Mouse (Mus musculus) liver, embryonic 15.5 days (tissue): ENCODE results near the gene Crb1. TPM values are rescaled to one million over a fixed set of nuclear protein-coding genes. Genes with fewer than 3 reads are reported as not detected.

Source experiments
- ATAC-seq: fragments of 200-750 bp; cut with Nextera tagmentation; 2 replicates; pipeline ENCODE4 v1.8.0; 2017; ENCODE audit warnings: moderate number of reproducible peaks, mild to moderate bottlenecking, moderate library complexity; ENCODE audit not compliant: insufficient read depth
- H3K27ac ChIP-seq: fragments of 300-500 bp; sonication (generic); replicated peaks from 2 replicates; pipeline ENCODE4 v1.5.1; 2015; ENCODE audit warnings: mild to moderate bottlenecking, inconsistent platforms
- H3K27me3 ChIP-seq: fragments of 300-500 bp; sonication (generic); 2 replicates; pipeline ENCODE4 v1.6.1; 2015; ENCODE audit warnings: mild to moderate bottlenecking, inconsistent platforms
- H3K36me3 ChIP-seq: fragments of 300-500 bp; sonication (generic); replicated peaks from 2 replicates; pipeline ENCODE4 v1.6.1; 2015; ENCODE audit warnings: moderate library complexity, mild to moderate bottlenecking, inconsistent platforms
- H3K4me1 ChIP-seq: fragments of 300-500 bp; sonication (generic); replicated peaks from 2 replicates; pipeline ENCODE4 v1.6.1; 2015; ENCODE audit warnings: inconsistent platforms
- H3K4me2 ChIP-seq: fragments of 300-500 bp; sonication (generic); 2 replicates; pipeline ENCODE4 v1.6.1; 2015; ENCODE audit warnings: moderate library complexity, mild to moderate bottlenecking, inconsistent platforms
- H3K4me3 ChIP-seq: fragments of 300-500 bp; sonication (generic); replicated peaks from 2 replicates; pipeline ENCODE4 v1.5.1; 2015; ENCODE audit warnings: mild to moderate bottlenecking, inconsistent platforms
- H3K9ac ChIP-seq: fragments of 300-500 bp; sonication (generic); 2 replicates; pipeline ENCODE4 v1.6.1; 2015; ENCODE audit warnings: moderate library complexity, mild to moderate bottlenecking, inconsistent platforms
- H3K9me3 ChIP-seq: fragments of 300-500 bp; sonication (generic); replicated peaks from 2 replicates; pipeline ENCODE4 v1.6.1; 2016; ENCODE audit warnings: inconsistent platforms
- WGBS: fragments of 180-500 bp; shearing (Covaris S2); methylation state at CpG from one replicate; pipeline ENCODE4 v1.1.7; 2015; ENCODE audit warnings: mixed read lengths; ENCODE audit not compliant: insufficient replicate concordance; 5-methylcytosine and 5-hydroxymethylcytosine counted together
- polyA plus RNA-seq: library from polyadenylated mRNA; unstranded; fragments of >200 nt; fragmentation: Nextera tagmentation; extraction: Ambion mirVana; gene quantifications from 2 replicates; pipeline ENCODE4 v1.2.1, GENCODE M21; 2015

The Crb1 gene
- polyA plus RNA-seq, 1 experiment from 2014 or later: not detected

DNA sequence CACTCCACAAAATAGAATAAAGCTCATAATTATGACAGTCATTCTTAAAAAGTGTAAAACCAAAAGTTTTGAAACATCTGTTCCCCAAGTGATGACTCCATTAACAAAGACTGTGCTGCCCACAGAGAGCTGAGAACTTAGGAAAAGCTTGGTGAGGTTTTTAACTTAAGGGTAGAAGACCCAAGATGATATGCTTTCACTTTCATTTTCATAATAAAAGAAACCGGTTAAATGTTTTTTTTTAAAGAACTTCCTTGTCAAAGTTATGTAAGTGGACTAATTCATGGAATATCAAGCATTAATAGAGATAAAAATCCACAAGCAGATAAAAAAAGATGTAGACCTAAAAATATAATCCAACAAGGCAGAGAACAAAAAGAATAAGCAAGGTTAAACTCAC lies 113.7 kb downstream of the Crb1 start:
- H3K9ac ChIP-seq: no peak overlapping the region
- no peak overlapping the region for H3K4me3 ChIP-seq
- H3K4me2 ChIP-seq: no peak overlapping the region
- 17% methylated on average over 1 of the region's 1 CpGs for WGBS
- H3K9me3 ChIP-seq: no peaks in the 10 kb centered on the region
- no peak for ATAC-seq
- no peak overlapping the region for H3K27ac ChIP-seq
- H3K27me3 ChIP-seq: no peaks in the 10 kb centered on the region
- H3K36me3 ChIP-seq: no peaks in the 10 kb centered on the region
- no peaks in the 10 kb centered on the region for H3K4me1 ChIP-seq

- Histone ChIP-seq H3K4me1 (no peaks in the 10 kb centered on the region), H3K36me3 (no peaks in the 10 kb centered on the region), H3K4me2 (no peak overlapping the region), H3K9ac (no peak overlapping the region), H3K9me3 (no peaks in the 10 kb centered on the region), H3K4me3 (no peak overlapping the region), H3K27me3 (no peaks in the 10 kb centered on the region), H3K27ac (no peak overlapping the region)
- no peak for ATAC-seq
- WGBS: 57% methylated on average over 7 of the region's 7 CpGs
Observed at GRCm38 (mm10) chr1:139255581-139255980, 121.3 kb downstream of the Crb1 start.

- no peak for ATAC-seq
- Histone ChIP-seq H3K27me3 (no peaks in the 10 kb centered on the region), H3K9ac (no peak overlapping the region), H3K27ac (no peak overlapping the region), H3K9me3 (no peaks in the 10 kb centered on the region), H3K36me3 (no peaks in the 10 kb centered on the region), H3K4me1 (no peaks in the 10 kb centered on the region), H3K4me2 (no peak overlapping the region), H3K4me3 (no peak overlapping the region)
- WGBS: 73% methylated on average over 3 of the region's 3 CpGs
Observed at GRCm38 (mm10) chr1:139252041-139252440, 124.9 kb downstream of the Crb1 start.

GRCm38 (mm10) chr1:139249159-139249558 lies 127.7 kb downstream of the Crb1 start:
- H3K4me1 ChIP-seq: no peaks in the 10 kb centered on the region
- H3K9ac ChIP-seq: no peak overlapping the region
- 54% methylated on average over 6 of the region's 6 CpGs for WGBS
- no peaks in the 10 kb centered on the region for H3K27me3 ChIP-seq
- ATAC-seq: no peak
- no peak overlapping the region for H3K4me2 ChIP-seq
- H3K36me3 ChIP-seq: no peaks in the 10 kb centered on the region
- no peak overlapping the region for H3K4me3 ChIP-seq
- no peaks in the 10 kb centered on the region for H3K9me3 ChIP-seq
- H3K27ac ChIP-seq: no peak overlapping the region

GRCm38 (mm10) chr1:139246723-139247380 lies 130.0 kb downstream of the Crb1 start:
- H3K4me1 ChIP-seq: no peaks in the 10 kb centered on the region
- 75% methylated on average over 12 of the region's 12 CpGs for WGBS
- no peak overlapping the region for H3K9ac ChIP-seq
- no peaks in the 10 kb centered on the region for H3K27me3 ChIP-seq
- no peaks in the 10 kb centered on the region for H3K9me3 ChIP-seq
- no peak for ATAC-seq
- no peak overlapping the region for H3K4me3 ChIP-seq
- no peaks in the 10 kb centered on the region for H3K36me3 ChIP-seq
- no peak overlapping the region for H3K4me2 ChIP-seq
- no peak overlapping the region for H3K27ac ChIP-seq

DNA sequence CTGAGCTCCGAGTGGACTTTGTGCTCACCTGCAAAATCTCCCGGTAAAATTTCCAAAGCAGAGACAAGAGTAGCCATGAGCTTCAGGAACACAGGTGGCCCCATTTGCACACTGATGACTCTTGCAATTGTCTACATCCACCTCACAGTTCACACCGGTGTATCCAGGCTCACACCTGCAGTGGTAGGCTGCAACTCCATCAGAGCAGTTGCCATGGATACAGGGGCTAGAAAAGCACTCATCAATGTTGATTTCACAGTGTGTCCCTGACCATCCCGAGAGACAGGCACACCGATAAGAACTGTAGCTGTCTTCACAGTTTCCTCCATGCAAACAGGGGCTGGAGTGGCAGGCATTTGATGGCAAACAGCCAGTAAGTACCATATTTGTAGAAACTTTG lies 140.1 kb downstream of the Crb1 start:
- H3K27me3 ChIP-seq: no peaks in the 10 kb centered on the region
- H3K4me3 ChIP-seq: no peak overlapping the region
- no peak overlapping the region for H3K4me2 ChIP-seq
- no peaks in the 10 kb centered on the region for H3K36me3 ChIP-seq
- no peak overlapping the region for H3K9ac ChIP-seq
- ATAC-seq: no peak
- WGBS: 46% methylated on average over 5 of the region's 5 CpGs
- H3K4me1 ChIP-seq: no peaks in the 10 kb centered on the region
- H3K9me3 ChIP-seq: no peaks in the 10 kb centered on the region
- no peak overlapping the region for H3K27ac ChIP-seq

DNA sequence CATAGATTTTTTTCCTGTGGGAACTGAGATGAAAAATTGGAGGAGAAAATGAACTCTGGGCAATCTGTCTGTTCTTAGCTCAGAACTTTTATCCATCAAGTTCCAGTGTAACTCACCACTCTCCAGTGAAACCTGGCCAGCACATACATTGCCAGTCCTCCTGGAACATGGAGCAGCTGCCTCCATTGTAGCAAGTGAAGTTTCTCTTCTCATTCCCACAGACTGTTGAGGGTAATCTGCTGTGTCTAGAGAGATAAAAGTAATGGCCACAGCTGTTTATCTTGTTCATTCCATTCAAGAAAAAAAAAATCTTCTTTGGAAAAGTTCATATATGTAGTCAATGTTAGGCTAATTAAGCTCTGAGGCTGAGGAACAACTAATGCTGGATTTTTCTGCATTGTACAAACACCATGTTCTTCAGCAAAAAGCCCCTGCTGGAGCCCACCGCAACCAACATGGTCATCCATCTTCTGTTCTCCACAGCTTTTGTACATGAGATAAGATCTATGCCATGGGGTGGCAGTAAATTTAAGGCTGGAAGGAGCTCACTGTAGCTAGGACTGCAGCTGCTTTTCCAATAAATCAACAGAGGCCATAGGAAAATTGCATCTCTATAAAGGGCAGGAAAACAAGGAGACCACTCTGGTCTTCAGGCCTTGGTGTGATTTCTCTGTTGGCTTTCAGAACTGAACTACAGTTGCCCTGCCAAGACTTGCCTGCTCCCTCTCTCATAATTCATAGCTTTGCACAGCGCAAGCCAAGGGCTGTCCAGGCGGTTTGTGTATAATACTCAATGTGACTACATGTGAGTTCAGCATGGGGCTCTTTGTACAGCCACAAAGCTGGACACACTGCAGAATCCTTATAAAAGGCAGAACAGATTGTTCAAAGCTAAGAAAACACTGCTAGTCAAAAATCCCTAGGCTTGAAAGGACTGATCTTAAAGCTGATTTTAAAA lies 142.0 kb downstream of the Crb1 start:
- no peak overlapping the region for H3K4me3 ChIP-seq
- H3K4me2 ChIP-seq: no peak overlapping the region
- H3K9ac ChIP-seq: no peak overlapping the region
- H3K27ac ChIP-seq: no peak overlapping the region
- no peaks in the 10 kb centered on the region for H3K4me1 ChIP-seq
- H3K36me3 ChIP-seq: no peaks in the 10 kb centered on the region
- H3K27me3 ChIP-seq: no peaks in the 10 kb centered on the region
- H3K9me3 ChIP-seq: no peaks in the 10 kb centered on the region
- WGBS: 70% methylated on average over 3 of the region's 3 CpGs
- no peak for ATAC-seq

DNA sequence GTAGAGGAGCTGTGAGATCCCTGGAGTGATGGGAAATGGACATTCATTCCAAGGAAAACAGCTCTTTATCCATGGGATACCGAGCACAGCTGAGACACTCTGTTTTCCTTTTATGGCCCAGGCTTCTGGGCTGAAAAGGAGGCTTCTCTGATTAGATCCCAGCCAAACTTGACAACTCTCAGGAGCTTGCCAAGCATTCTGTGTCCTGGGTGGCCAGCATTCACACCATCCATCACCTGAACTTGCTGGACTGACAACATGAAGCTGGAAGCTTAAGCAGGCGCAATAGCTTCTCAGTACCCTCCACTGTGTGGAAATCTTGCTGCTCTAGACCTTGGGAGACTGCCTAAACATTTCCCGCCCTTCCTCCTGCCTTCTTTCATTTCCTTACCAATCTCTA lies 144.3 kb downstream of the Crb1 start:
- H3K36me3 ChIP-seq: no peaks in the 10 kb centered on the region
- no peak for ATAC-seq
- no peak overlapping the region for H3K27ac ChIP-seq
- H3K4me1 ChIP-seq: no peaks in the 10 kb centered on the region
- H3K4me2 ChIP-seq: no peak overlapping the region
- no peak overlapping the region for H3K9ac ChIP-seq
- H3K9me3 ChIP-seq: no peaks in the 10 kb centered on the region
- no peak overlapping the region for H3K4me3 ChIP-seq
- H3K27me3 ChIP-seq: no peaks in the 10 kb centered on the region
- WGBS: 30% methylated on average over 3 of the region's 3 CpGs

DNA sequence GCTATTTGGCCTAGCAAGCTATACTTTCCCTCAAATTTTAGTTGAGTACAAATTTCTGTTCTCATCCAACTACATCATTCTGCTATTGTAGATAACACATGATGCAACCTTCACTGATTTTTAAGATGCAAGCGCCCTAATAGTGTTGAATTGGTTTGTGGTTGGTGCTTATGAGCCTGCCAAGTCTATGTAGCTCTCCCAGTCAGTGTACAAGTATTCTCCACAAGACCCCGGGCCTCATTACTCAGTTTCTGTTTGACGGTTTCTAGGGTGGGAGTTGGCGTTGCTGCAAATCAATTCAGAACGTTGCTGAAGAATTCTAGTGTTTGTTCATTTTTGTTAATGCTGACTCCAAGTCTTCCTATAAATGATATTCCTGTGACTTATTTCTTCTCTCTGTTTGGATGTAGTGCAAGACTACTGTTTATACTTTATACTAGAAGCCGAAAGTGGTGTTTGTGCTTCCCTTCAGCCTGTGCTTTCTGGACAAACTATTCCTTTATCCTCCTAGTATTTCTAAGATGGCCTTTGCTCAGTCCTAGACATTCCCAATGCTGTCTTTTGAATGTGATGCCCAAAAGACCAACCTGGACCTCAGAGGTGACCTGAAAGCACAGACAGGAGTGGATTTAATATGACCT lies 152.5 kb downstream of the Crb1 start:
- Histone ChIP-seq H3K27me3 (no peaks in the 10 kb centered on the region), H3K4me3 (no peak overlapping the region), H3K4me2 (no peak overlapping the region), H3K9me3 (no peaks in the 10 kb centered on the region), H3K4me1 (no peaks in the 10 kb centered on the region), H3K27ac (no peak overlapping the region), H3K36me3 (no peaks in the 10 kb centered on the region), H3K9ac (no peak overlapping the region)
- ATAC-seq: no peak
- WGBS: 65% methylated on average over 6 of the region's 6 CpGs

GRCm38 (mm10) chr1:139223804-139224203 lies 153.1 kb downstream of the Crb1 start:
- Histone ChIP-seq H3K4me1 (no peaks in the 10 kb centered on the region), H3K9me3 (no peaks in the 10 kb centered on the region), H3K27me3 (no peaks in the 10 kb centered on the region), H3K4me2 (no peak overlapping the region), H3K36me3 (no peaks in the 10 kb centered on the region), H3K9ac (no peak overlapping the region), H3K27ac (no peak overlapping the region), H3K4me3 (no peak overlapping the region)
- WGBS: 48% methylated on average over 4 of the region's 4 CpGs
- ATAC-seq: no peak

DNA sequence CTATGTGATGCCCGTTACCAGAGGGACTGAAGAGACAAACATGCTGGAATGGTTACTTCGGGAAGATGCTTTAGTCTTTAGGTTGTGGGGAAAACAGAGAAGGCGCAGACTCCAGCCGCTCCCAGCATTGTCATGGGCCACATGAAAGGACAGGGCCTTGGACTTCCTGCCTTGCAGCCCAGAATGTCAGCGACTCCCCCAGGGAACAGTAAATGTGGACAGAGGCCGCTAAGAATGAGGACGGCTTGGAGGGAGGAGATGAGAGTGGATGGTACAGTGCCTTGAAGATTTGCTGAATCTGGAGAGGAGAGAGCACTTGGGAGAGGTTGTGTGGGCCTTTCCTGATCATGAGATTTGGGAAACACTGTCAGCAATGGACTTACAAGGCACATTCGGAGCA lies 161.6 kb downstream of the Crb1 start:
- H3K4me2 ChIP-seq: no peak overlapping the region
- WGBS: 56% methylated on average over 8 of the region's 8 CpGs
- H3K4me1 ChIP-seq: no peaks in the 10 kb centered on the region
- no peak overlapping the region for H3K27ac ChIP-seq
- no peaks in the 10 kb centered on the region for H3K9me3 ChIP-seq
- no peak overlapping the region for H3K4me3 ChIP-seq
- no peaks in the 10 kb centered on the region for H3K36me3 ChIP-seq
- ATAC-seq: no peak
- H3K27me3 ChIP-seq: no peaks in the 10 kb centered on the region
- H3K9ac ChIP-seq: no peak overlapping the region
